Mouse (Mus musculus) testis, adult 2 months (tissue): ENCODE measurements around the gene Mgll. TPM values are rescaled to one million over a fixed set of nuclear protein-coding genes. Genes with fewer than 3 reads are reported as not detected.

Source experiments
- H3K27ac ChIP-seq: fragments of 200-500 bp; 2 replicates; pipeline ENCODE4 v1.5.1; 2012; ENCODE audit warnings: low read depth, low read length; ENCODE audit not compliant: control insufficient read depth, insufficient read depth
- H3K27me3 ChIP-seq: fragments of 200-500 bp; 2 replicates; pipeline ENCODE4 v1.6.1; 2012; ENCODE audit warnings: mild to moderate bottlenecking, low read length, moderate library complexity; ENCODE audit not compliant: control insufficient read depth, insufficient read depth
- H3K36me3 ChIP-seq: fragments of 200-500 bp; 2 replicates; pipeline ENCODE4 v1.6.1; 2012; ENCODE audit warnings: mild to moderate bottlenecking, low read length; ENCODE audit not compliant: control insufficient read depth, insufficient read depth
- H3K4me1 ChIP-seq: fragments of 200-500 bp; 2 replicates; pipeline ENCODE4 v1.6.1; 2012; ENCODE audit warnings: low read length; ENCODE audit not compliant: control insufficient read depth, insufficient read depth
- H3K4me3 ChIP-seq: fragments of 200-500 bp; 2 replicates; pipeline ENCODE4 v1.5.1; 2012; ENCODE audit warnings: low read depth, mild to moderate bottlenecking, low read length, moderate library complexity, mixed read lengths; ENCODE audit not compliant: control insufficient read depth
- CTCF ChIP-seq: fragments of 200-500 bp; IDR thresholded peaks from 2 replicates; pipeline ENCODE4 v1.5.1; 2012; ENCODE audit warnings: low read depth, mild to moderate bottlenecking, inconsistent platforms, low read length, moderate library complexity; ENCODE audit not compliant: control insufficient read depth, insufficient read depth, insufficient replicate concordance
- POLR2A ChIP-seq: fragments of 200-500 bp; IDR thresholded peaks from 2 replicates; pipeline ENCODE4 v1.6.1; 2012; ENCODE audit warnings: low read depth, mild to moderate bottlenecking, inconsistent platforms, low read length, moderate library complexity; ENCODE audit not compliant: control insufficient read depth
- polyA plus RNA-seq: library from polyadenylated mRNA; depleted of rRNA; stranded (reverse); fragments of >200 nt; gene quantifications from 2 replicates; pipeline ENCODE4 v1.2.3, GENCODE M21; 2012

Mgll gene
- polyA plus RNA-seq, 1 experiment, result 38.5 TPM

DNA sequence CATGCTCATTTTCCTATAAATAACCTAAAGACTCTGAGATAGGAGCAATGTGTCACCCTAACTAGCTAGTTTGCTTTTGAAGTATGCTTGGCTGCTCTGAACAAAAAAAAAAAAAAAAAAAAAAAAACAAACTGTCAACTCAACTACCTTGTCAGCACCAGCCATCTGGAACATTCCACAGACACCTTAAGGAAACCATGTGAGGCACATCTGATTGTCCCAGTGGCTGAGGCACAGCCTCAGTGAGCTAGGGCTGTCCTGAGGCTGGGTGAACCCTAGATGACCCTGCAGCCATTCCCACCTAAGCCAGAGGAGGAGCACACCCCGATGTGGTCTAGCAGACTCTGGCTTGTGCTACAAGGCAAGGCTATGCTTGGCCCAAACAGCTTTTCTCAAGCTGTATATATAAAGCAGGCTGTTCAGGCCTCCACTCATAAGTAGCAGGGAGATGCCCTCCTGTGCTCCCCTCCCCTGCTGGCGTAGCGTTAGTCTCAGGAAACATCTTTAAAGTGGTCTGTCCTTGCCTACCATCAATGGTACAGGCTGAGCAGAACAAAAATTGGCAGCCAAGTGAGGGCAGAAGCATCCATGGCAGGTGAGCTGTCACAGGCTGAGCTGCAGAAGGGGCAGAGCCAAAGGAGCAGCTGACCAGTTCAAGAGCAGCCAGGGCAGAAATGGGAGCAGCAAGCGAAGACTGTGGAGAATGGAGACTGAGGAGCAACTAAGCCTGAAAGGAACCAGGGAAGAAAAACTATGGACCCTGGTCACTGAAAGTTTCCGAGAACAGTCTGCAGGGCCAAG is 109.3 kb downstream of the Mgll start:
- no peak overlapping the region for H3K4me3 ChIP-seq
- peaks cover 2% of the 10 kb centered on the region; the same call in 1 of the 2 replicates for H3K4me1 ChIP-seq
- no peaks in the 10 kb centered on the region for H3K36me3 ChIP-seq
- 0 out of 2 replicates have a peak overlapping the region, but pooled peaks have one; percentile 5 for H3K27ac ChIP-seq
- TF ChIP-seq CTCF (no peak), POLR2A (no peak)
- no peaks in the 10 kb centered on the region for H3K27me3 ChIP-seq

DNA sequence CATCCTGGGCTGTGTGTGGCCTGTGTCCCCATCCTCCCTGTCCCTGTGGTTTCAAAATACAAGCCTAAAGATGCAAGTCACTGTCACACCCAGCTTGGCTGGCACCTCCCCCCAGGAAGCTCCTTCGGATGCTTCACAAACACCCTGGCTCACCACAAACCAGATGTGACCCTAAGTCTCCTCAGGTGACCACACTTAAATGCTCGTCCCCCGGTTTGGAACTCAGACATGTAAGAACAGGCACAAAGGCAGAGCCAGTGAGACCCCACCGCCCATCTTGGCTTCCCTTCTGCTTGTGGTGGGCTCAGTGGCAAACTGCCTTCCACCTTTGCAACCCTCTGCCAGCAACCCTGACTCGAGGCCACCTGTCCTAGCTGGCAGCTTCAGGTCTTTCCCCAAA is 110.8 kb downstream of the Mgll start:
- no peak for TF ChIP-seq CTCF
- no peak for TF ChIP-seq POLR2A
- Histone ChIP-seq H3K4me3 (no peak overlapping the region), H3K4me1 (peaks cover 2% of the 10 kb centered on the region; the same call in 1 of the 2 replicates), H3K27me3 (no peaks in the 10 kb centered on the region), H3K27ac (no peak overlapping the region), H3K36me3 (no peaks in the 10 kb centered on the region)

DNA sequence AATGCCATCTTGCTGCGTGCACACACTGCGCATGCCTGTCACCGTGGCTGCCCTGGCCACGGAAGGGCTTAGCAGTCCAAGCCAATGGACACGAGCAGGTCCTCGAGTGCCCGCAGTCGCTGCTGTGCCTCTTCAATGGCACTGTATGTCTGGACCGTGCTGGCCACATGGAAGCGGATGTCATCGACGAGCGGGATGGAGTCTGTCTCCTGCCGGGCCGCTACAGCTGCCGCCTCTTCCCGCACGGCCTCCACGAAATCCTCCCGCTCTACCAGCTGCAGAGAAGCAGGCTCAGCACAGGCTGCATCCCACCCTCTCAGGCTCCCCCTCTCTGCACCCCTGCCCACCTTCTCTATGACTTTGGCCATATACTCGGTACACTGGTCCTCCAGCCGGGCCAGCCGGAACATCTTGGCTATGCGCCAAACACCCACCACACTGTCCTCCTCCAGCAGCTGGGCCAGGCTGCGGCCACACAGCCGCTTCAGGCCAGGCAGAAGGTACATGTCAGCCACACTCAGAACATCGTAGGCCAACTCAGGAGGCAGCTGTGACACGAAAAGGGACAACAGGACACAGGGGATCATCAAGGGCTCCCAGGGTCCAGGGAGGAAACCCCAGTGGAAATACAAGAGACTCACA is 112.1 kb downstream of the Mgll start:
- Histone ChIP-seq H3K4me1 (peaks cover 10% of the 10 kb centered on the region), H3K36me3 (no peaks in the 10 kb centered on the region), H3K4me3 (no peak overlapping the region), H3K27ac (no peak overlapping the region), H3K27me3 (no peaks in the 10 kb centered on the region)
- TF ChIP-seq CTCF (no peak), POLR2A (no peak)

DNA sequence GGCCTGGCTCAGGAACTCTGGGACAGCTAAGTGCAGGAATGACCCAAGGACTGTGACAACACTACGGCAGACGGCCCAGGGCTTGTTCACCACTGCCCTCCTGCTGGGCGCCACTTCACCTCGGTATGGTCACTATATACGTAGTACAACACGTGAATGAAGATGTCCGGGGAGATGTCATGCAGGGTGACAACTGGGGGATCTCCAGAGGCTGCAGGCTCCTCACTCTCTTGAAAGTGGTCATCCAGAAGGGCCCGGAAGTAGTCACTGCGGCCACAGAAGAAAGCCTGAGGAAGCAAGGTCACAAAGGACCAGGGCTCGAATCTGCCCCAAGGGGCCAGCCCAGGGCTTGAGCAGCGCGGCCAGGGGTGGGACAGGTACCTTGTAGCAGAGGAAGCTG is 113.8 kb downstream of the Mgll start:
- no peak for TF ChIP-seq POLR2A
- TF ChIP-seq CTCF, result no peak
- Histone ChIP-seq H3K27me3 (no peaks in the 10 kb centered on the region), H3K4me1 (peaks cover 13% of the 10 kb centered on the region), H3K27ac (no peak overlapping the region), H3K36me3 (no peaks in the 10 kb centered on the region), H3K4me3 (no peak overlapping the region)

DNA sequence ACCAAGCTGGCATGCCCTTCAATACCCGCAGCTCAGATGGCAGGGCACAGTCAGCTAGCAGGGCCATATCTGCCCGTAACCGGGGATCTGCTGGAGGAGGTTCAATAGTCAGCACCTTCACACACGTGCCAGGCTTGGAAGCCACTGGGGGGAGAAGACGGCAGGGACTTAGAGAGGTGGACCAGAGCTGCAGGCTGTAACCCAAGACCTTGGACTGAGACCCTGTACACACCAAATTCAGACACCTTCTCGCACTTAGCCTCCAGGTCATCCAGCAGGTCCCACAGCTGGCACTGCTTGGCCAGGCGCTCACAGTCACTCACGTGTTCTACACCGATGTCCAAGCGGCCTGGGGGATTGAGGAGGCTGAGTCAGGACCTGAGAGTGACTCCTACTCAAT is 114.4 kb downstream of the Mgll start:
- no peak for TF ChIP-seq POLR2A
- TF ChIP-seq CTCF, result no peak
- Histone ChIP-seq H3K4me3 (no peak overlapping the region), H3K4me1 (peaks cover 20% of the 10 kb centered on the region), H3K36me3 (no peaks in the 10 kb centered on the region), H3K27ac (no peak overlapping the region), H3K27me3 (no peaks in the 10 kb centered on the region)

DNA sequence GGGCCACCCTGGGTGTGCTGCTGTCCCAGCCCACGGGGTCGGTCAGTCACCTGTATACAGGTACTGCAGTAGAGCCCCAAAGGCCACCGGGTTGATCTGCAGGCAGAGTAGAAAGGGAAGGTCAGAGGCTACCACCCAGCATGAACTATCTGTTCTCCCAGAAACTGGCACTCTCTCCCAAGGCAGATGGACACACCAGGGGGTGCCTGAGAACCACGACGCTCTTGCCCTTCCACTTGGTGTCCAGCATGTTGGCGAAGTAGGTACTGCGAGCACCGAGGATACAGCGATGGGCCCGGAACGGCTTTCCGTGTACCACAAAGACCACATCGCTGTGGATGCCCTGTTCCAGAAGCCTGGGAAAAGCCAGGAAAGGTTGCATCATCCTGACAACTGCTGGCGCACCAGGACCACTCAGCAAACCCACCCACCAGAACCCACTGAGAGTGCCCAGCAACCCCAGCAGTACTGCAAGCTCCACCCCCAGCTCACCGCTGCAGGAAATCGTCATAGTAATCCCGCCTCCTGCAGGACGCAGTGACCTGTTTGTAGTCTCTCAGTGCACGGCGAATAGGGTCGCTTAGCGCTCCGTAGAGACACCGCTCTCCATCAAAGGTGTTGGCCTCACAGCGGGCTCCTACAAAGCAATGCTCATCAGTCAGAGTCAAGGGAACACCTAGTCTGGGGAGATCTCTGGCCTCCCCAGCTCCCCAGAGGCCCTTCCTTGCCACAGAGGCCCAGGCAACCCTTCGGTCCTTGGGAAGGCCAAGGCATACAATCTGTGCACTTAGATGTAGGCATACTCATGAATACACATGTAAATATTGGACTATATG is 115.1 kb downstream of the Mgll start:
- no peaks in the 10 kb centered on the region for H3K27me3 ChIP-seq
- H3K36me3 ChIP-seq, result no peaks in the 10 kb centered on the region
- no peak overlapping the region for H3K4me3 ChIP-seq
- no peak overlapping the region for H3K27ac ChIP-seq
- peaks cover 21% of the 10 kb centered on the region for H3K4me1 ChIP-seq
- TF ChIP-seq CTCF (no peak), POLR2A (no peak)

DNA sequence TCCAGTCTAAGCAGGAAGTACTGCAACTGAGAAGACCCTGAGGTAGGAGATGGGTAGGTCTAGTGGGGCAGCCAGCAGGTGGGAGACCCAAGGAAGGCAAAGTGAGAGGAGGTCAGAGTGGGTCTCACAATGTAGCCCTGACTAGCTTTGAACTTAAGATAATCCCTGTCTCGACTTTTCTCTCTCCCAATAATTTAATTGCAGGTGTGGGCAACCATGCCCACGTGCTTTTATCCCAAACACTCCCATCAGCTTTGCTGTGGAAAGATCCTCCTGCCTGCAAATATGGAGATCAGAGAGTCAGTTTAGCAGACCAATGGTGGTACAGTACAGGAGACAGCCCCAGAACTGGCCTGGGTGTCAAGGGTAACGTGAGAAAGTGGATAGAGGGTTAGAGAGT is 116.0 kb downstream of the Mgll start:
- H3K36me3 ChIP-seq, result no peaks in the 10 kb centered on the region
- H3K4me3 ChIP-seq, result peak overlapping the region; percentile 90; the same call in 1 of the 2 replicates
- H3K4me1 ChIP-seq, result peaks cover 21% of the 10 kb centered on the region

More for the DNA sequence above, 116.0 kb downstream of the Mgll start:
- H3K27me3 ChIP-seq, result no peaks in the 10 kb centered on the region
- TF ChIP-seq POLR2A (no peak), CTCF (no peak)
- H3K27ac ChIP-seq, result no peak overlapping the region
